Mouse (Mus musculus): Measurements from ENCODE around the gene Sstr5. TPM values are rescaled to one million over a fixed set of nuclear protein-coding genes. Genes with fewer than 3 reads are reported as not detected.

Sstr5 gene
- total and polyA plus RNA-seq, 3 experiments, result not detected

- Histone ChIP-seq H3K9me3 (replicated peaks; ENCODE audit: insufficient read depth, low read length) (no peaks in the 10 kb centered on the region), H3K4me3 (ENCODE audit: control insufficient read depth in 1 of 2, insufficient read depth in 1 of 2, low read depth in 2 of 2, low read length in 2 of 2) (no peak overlapping the region), H3K27me3 (ENCODE audit: control insufficient read depth in 1 of 2, insufficient read depth in 2 of 2, low read length in 2 of 2) (peaks cover 0 to 3% of the 10 kb centered on the region in 2 experiments; a peak in 2 of 4 replicates), H3K9ac (ENCODE audit: control insufficient read depth, low read depth, low read length, poor library complexity, severe bottlenecking) (no peak overlapping the region), H3K27ac (ENCODE audit: control insufficient read depth, low read depth, low read length) (no peak overlapping the region), H3K4me1 (ENCODE audit: control insufficient read depth in 1 of 2, insufficient read depth in 2 of 2, low read length in 2 of 2) (no peaks in the 10 kb centered on the region), H3K79me2 (ENCODE audit: control insufficient read depth, insufficient read depth, low read length, poor library complexity) (no peaks in the 10 kb centered on the region), H3K36me3 (ENCODE audit: control insufficient read depth in 1 of 2, insufficient read depth in 2 of 2, low read length in 2 of 2) (no peaks in the 10 kb centered on the region)
- TF ChIP-seq POLR2AphosphoS2 (IDR thresholded peaks at IDR 0.05; ENCODE audit: low read length) (no peak), HCFC1 (IDR thresholded peaks at IDR 0.05; ENCODE audit: low read depth, low read length) (no peak), MEF2A (IDR thresholded peaks at IDR 0.05; ENCODE audit: extremely low read depth, insufficient replicate concordance, low read depth, low read length, poor library complexity, severe bottlenecking) (no peak), NELFE (IDR thresholded peaks at IDR 0.05; ENCODE audit: low read depth, low read length) (no peak), ZMIZ1 (IDR thresholded peaks at IDR 0.05; ENCODE audit: low read depth, low read length) (no peak), POLR2AphosphoS5 (IDR thresholded peaks at IDR 0.05; ENCODE audit: borderline replicate concordance, low read depth, low read length) (no peak), TCF12 (IDR thresholded peaks at IDR 0.05; ENCODE audit: low read depth, low read length) (no peak), JUND (IDR thresholded peaks at IDR 0.05; ENCODE audit: low read depth, low read length) (no peak), MAFK (IDR thresholded peaks at IDR 0.05; ENCODE audit: borderline replicate concordance, low read depth, low read length) (no peak), E2F4 (IDR thresholded peaks at IDR 0.05; ENCODE audit: borderline replicate concordance, low read depth, low read length) (no peak), CTCF (IDR thresholded peaks at IDR 0.05 in 2 of 3, conservative IDR thresholded peaks at IDR 0.05 in 1 of 3; ENCODE audit: control insufficient read depth in 1 of 3, insufficient read depth in 1 of 3, low read depth in 2 of 3, low read length in 3 of 3, poor library complexity in 1 of 3, severe bottlenecking in 1 of 3) (no peak), SMC3 (IDR thresholded peaks at IDR 0.05; ENCODE audit: low read depth, low read length) (no peak), MYC (IDR thresholded peaks at IDR 0.05; ENCODE audit: low read depth, low read length) (no peak), ZKSCAN1 (IDR thresholded peaks at IDR 0.05; ENCODE audit: low read depth, low read length) (no peak), EP300 (IDR thresholded peaks at IDR 0.05; ENCODE audit: low read depth in 1 of 2, low read length in 2 of 2) (no peak), MXI1 (IDR thresholded peaks at IDR 0.05; ENCODE audit: low read depth, low read length) (no peak), BHLHE40 (IDR thresholded peaks at IDR 0.05; ENCODE audit: borderline replicate concordance, low read depth, low read length) (no peak), GATA1 (IDR thresholded peaks at IDR 0.05; ENCODE audit: low read depth, low read length) (no peak)
- no peak for DNase-seq (ENCODE audit: low read depth, low spot score)
These were observed 5.5 kb upstream of the Sstr5 start for GRCm38 (mm10) chr17:25502599-25502998.

GRCm38 (mm10) chr17:25482092-25482491 is 15.0 kb downstream of the Sstr5 start:
- H3K27me3 ChIP-seq (ENCODE audit: control insufficient read depth in 1 of 2, insufficient read depth in 2 of 2, low read length in 2 of 2), result peaks cover 10 to 19% of the 10 kb centered on the region in 2 experiments
- no peaks in the 10 kb centered on the region for H3K36me3 ChIP-seq (ENCODE audit: control insufficient read depth in 1 of 2, insufficient read depth in 2 of 2, low read length in 2 of 2)
- no peak for DNase-seq (ENCODE audit: low read depth, low spot score)
- H3K27ac ChIP-seq (ENCODE audit: control insufficient read depth, low read depth, low read length), result no peak overlapping the region
- H3K79me2 ChIP-seq (ENCODE audit: control insufficient read depth, insufficient read depth, low read length, poor library complexity), result no peaks in the 10 kb centered on the region
- H3K9me3 ChIP-seq (replicated peaks; ENCODE audit: insufficient read depth, low read length), result no peaks in the 10 kb centered on the region
- no peak overlapping the region for H3K9ac ChIP-seq (ENCODE audit: control insufficient read depth, low read depth, low read length, poor library complexity, severe bottlenecking)
- TF ChIP-seq MAZ (IDR thresholded peaks at IDR 0.05; ENCODE audit: low read depth, low read length), result no peak
- TF ChIP-seq MEF2A (IDR thresholded peaks at IDR 0.05; ENCODE audit: extremely low read depth, insufficient replicate concordance, low read depth, low read length, poor library complexity, severe bottlenecking), result no peak
- TF ChIP-seq NELFE (IDR thresholded peaks at IDR 0.05; ENCODE audit: low read depth, low read length), result no peak
- TF ChIP-seq RAD21 (IDR thresholded peaks at IDR 0.05; ENCODE audit: low read depth, low read length), result no peak
- no peak for TF ChIP-seq ETS1 (IDR thresholded peaks at IDR 0.05; ENCODE audit: low read depth, low read length)
- TF ChIP-seq E2F4 (IDR thresholded peaks at IDR 0.05; ENCODE audit: borderline replicate concordance, low read depth, low read length), result no peak
- H3K4me1 ChIP-seq (ENCODE audit: control insufficient read depth in 1 of 2, insufficient read depth in 2 of 2, low read length in 2 of 2), result no peaks in the 10 kb centered on the region
- H3K4me3 ChIP-seq (ENCODE audit: control insufficient read depth in 1 of 2, insufficient read depth in 1 of 2, low read depth in 2 of 2, low read length in 2 of 2), result no peak overlapping the region
